Mouse (Mus musculus) liver, embryonic 12.5 days (tissue): ENCODE results near the gene 4931414P19Rik. TPM values are rescaled to one million over a fixed set of nuclear protein-coding genes. Genes with fewer than 3 reads are reported as not detected.

Source experiments
- ATAC-seq: fragments of 200-750 bp; cut with Nextera tagmentation; 2 replicates; pipeline ENCODE4 v1.8.0; 2017; ENCODE audit warnings: moderate number of reproducible peaks, mild to moderate bottlenecking, moderate library complexity
- H3K27ac ChIP-seq: fragments of 300-500 bp; sonication (generic); 2 replicates; pipeline ENCODE4 v1.5.1; 2016; ENCODE audit warnings: mild to moderate bottlenecking
- H3K27me3 ChIP-seq: fragments of 300-500 bp; sonication (generic); replicated peaks from 2 replicates; pipeline ENCODE4 v1.6.1; 2016; ENCODE audit warnings: mild to moderate bottlenecking, moderate library complexity
- H3K36me3 ChIP-seq: fragments of 300-500 bp; sonication (generic); 2 replicates; pipeline ENCODE4 v1.6.1; 2016; ENCODE audit warnings: mild to moderate bottlenecking, moderate library complexity
- H3K4me1 ChIP-seq: fragments of 300-500 bp; sonication (generic); 2 replicates; pipeline ENCODE4 v1.6.1; 2016
- H3K4me2 ChIP-seq: fragments of 300-500 bp; sonication (generic); 2 replicates; pipeline ENCODE4 v1.6.1; 2016; ENCODE audit warnings: mild to moderate bottlenecking, moderate library complexity
- H3K4me3 ChIP-seq: fragments of 300-500 bp; sonication (generic); 2 replicates; pipeline ENCODE4 v1.5.1; 2016; ENCODE audit warnings: mild to moderate bottlenecking, moderate library complexity
- H3K9ac ChIP-seq: fragments of 300-500 bp; sonication (generic); 2 replicates; pipeline ENCODE4 v1.6.1; 2016; ENCODE audit warnings: mild to moderate bottlenecking, moderate library complexity
- H3K9me3 ChIP-seq: fragments of 300-500 bp; sonication (generic); replicated peaks from 2 replicates; pipeline ENCODE4 v1.6.1; 2016; ENCODE audit warnings: mild to moderate bottlenecking, moderate library complexity
- WGBS: fragments of 180-500 bp; shearing (Covaris S2); methylation state at CpG from one replicate; pipeline ENCODE4 v1.1.7; 2016; ENCODE audit not compliant: insufficient replicate concordance; 5-methylcytosine and 5-hydroxymethylcytosine counted together
- polyA plus RNA-seq: library from polyadenylated mRNA; unstranded; fragments of >200 nt; fragmentation: Nextera tagmentation; extraction: Ambion mirVana; gene quantifications from 2 replicates; pipeline ENCODE4 v1.2.1, GENCODE M21; 2016

The 4931414P19Rik gene
- polyA plus RNA-seq, 1 experiment from 2014 or later, result 4.1 TPM

- Histone ChIP-seq H3K27ac (peak overlapping the region; percentile 72), H3K36me3 (no peaks in the 10 kb centered on the region), H3K9me3 (no peaks in the 10 kb centered on the region), H3K9ac (peak overlapping the region; percentile 69; the same call in 1 of the 2 replicates), H3K4me1 (peaks cover 62% of the 10 kb centered on the region), H3K27me3 (peaks cover 66% of the 10 kb centered on the region), H3K4me3 (peak overlapping the region; percentile 63), H3K4me2 (peak overlapping the region; percentile 80)
- WGBS, result under 1% methylated on average over 10 of the region's 10 CpGs
- no peak for ATAC-seq
Observed at GRCm38 (mm10) chr14:54578063-54578462, 27.7 kb downstream of the 4931414P19Rik start.

GRCm38 (mm10) chr14:54577089-54577982, 28.5 kb downstream of the 4931414P19Rik start, which contains the start of gene Ajuba:
Ajuba (minus strand) TSS chr14:54577558.
- Histone ChIP-seq H3K27me3 (peaks cover 72% of the 10 kb centered on the region), H3K4me1 (peaks cover 69% of the 10 kb centered on the region), H3K4me3 (peak within 1 kb of the TSS; percentile 63), H3K4me2 (peak within 1 kb of the TSS; percentile 80), H3K9me3 (no peaks in the 10 kb centered on the region), H3K9ac (peak within 1 kb of the TSS; percentile 69), H3K36me3 (no peaks in the 10 kb centered on the region), H3K27ac (peak within 1 kb of the TSS; percentile 72)
- under 1% methylated on average over 66 of the region's 66 CpGs for WGBS
- no peak for ATAC-seq

- H3K27me3 ChIP-seq, result peaks cover 81% of the 10 kb centered on the region
Observed at GRCm38 (mm10) chr14:54576241-54577088, 29.3 kb downstream of the 4931414P19Rik start.

GRCm38 (mm10) chr14:54575631-54576030, 30.2 kb downstream of the 4931414P19Rik start:
- H3K36me3 ChIP-seq, result peaks cover 8% of the 10 kb centered on the region; the same call in 1 of the 2 replicates
- H3K9ac ChIP-seq, result peak overlapping the region; percentile 33; the same call in 1 of the 2 replicates
- peak overlapping the region; percentile 80 for H3K4me2 ChIP-seq
- peaks cover 70% of the 10 kb centered on the region for H3K4me1 ChIP-seq
- peaks cover 88% of the 10 kb centered on the region for H3K27me3 ChIP-seq
- no peaks in the 10 kb centered on the region for H3K9me3 ChIP-seq
- no peak for ATAC-seq
- peak overlapping the region; percentile 63 for H3K4me3 ChIP-seq
- H3K27ac ChIP-seq, result no peak overlapping the region
- WGBS, result 2% methylated on average over 39 of the region's 39 CpGs

More at GRCm38 (mm10) chr14:54576241-54577088, 29.3 kb downstream of the 4931414P19Rik start:
- peak overlapping the region; percentile 63 for H3K4me3 ChIP-seq
- 2% methylated on average over 84 of the region's 84 CpGs for WGBS
- H3K9me3 ChIP-seq, result no peaks in the 10 kb centered on the region
- H3K4me1 ChIP-seq, result peaks cover 70% of the 10 kb centered on the region
- peak overlapping the region; percentile 69 for H3K9ac ChIP-seq
- no peak for ATAC-seq
- peak overlapping the region; percentile 80 for H3K4me2 ChIP-seq
- peaks cover 3% of the 10 kb centered on the region; the same call in 1 of the 2 replicates for H3K36me3 ChIP-seq
- peak overlapping the region; percentile 72 for H3K27ac ChIP-seq

- Histone ChIP-seq H3K9me3 (no peaks in the 10 kb centered on the region), H3K4me1 (peaks cover 73% of the 10 kb centered on the region), H3K36me3 (peaks cover 11% of the 10 kb centered on the region; the same call in 1 of the 2 replicates), H3K27me3 (peaks cover 92% of the 10 kb centered on the region), H3K4me2 (peak overlapping the region; percentile 80), H3K9ac (no peak overlapping the region), H3K27ac (no peak overlapping the region), H3K4me3 (peak overlapping the region; percentile 63)
- no peak for ATAC-seq
- 15% methylated on average over 8 of the region's 8 CpGs for WGBS
Observed at GRCm38 (mm10) chr14:54575031-54575430, 30.8 kb downstream of the 4931414P19Rik start.

- ATAC-seq, result no peak
- Histone ChIP-seq H3K4me1 (peaks cover 73% of the 10 kb centered on the region), H3K36me3 (peaks cover 12% of the 10 kb centered on the region; the same call in 1 of the 2 replicates), H3K27ac (no peak overlapping the region), H3K4me3 (peak overlapping the region; percentile 63), H3K9me3 (no peaks in the 10 kb centered on the region), H3K4me2 (peak overlapping the region; percentile 80), H3K9ac (no peak overlapping the region), H3K27me3 (peaks cover 90% of the 10 kb centered on the region)
- 46% methylated on average over 4 of the region's 4 CpGs for WGBS
Observed at GRCm38 (mm10) chr14:54574253-54574652, 31.5 kb downstream of the 4931414P19Rik start.

GRCm38 (mm10) chr14:54572790-54573736, 32.7 kb downstream of the 4931414P19Rik start:
- WGBS, result 22% methylated on average over 14 of the region's 14 CpGs
- H3K27ac ChIP-seq, result no peak overlapping the region
- peaks cover 78% of the 10 kb centered on the region for H3K27me3 ChIP-seq
- ATAC-seq, result peak; percentile 42
- H3K36me3 ChIP-seq, result peaks cover 20% of the 10 kb centered on the region
- H3K4me2 ChIP-seq, result peak overlapping the region; percentile 80
- no peak overlapping the region for H3K4me3 ChIP-seq
- H3K4me1 ChIP-seq, result peaks cover 65% of the 10 kb centered on the region
- no peak overlapping the region for H3K9ac ChIP-seq
- no peaks in the 10 kb centered on the region for H3K9me3 ChIP-seq

GRCm38 (mm10) chr14:54572122-54572521, 33.7 kb downstream of the 4931414P19Rik start:
- Histone ChIP-seq H3K36me3 (peaks cover 27% of the 10 kb centered on the region), H3K27ac (no peak overlapping the region), H3K4me3 (no peak overlapping the region), H3K9me3 (no peaks in the 10 kb centered on the region), H3K27me3 (peaks cover 69% of the 10 kb centered on the region), H3K4me2 (no peak overlapping the region), H3K9ac (no peak overlapping the region), H3K4me1 (peaks cover 56% of the 10 kb centered on the region)
- no peak for ATAC-seq
- WGBS, result 69% methylated on average over 4 of the region's 4 CpGs

GRCm38 (mm10) chr14:54569451-54570392, 36.1 kb downstream of the 4931414P19Rik start:
- Histone ChIP-seq H3K27ac (no peak overlapping the region; the same call in 1 of the 2 replicates), H3K36me3 (peaks cover 27% of the 10 kb centered on the region), H3K4me2 (no peak overlapping the region), H3K4me3 (no peak overlapping the region), H3K9ac (no peak overlapping the region), H3K4me1 (peaks cover 37% of the 10 kb centered on the region), H3K27me3 (peaks cover 45% of the 10 kb centered on the region), H3K9me3 (no peaks in the 10 kb centered on the region)
- no peak for ATAC-seq
- WGBS, result 66% methylated on average over 17 of the region's 17 CpGs
